Mouse (Mus musculus) heart, adult 2 months (tissue): ENCODE measurements around the gene Smurf1.

ENCODE experiments used
- CTCF ChIP-seq: fragments of 200-600 bp; IDR thresholded peaks from 2 replicates; pipeline ENCODE4 v1.8.1; 2022; ENCODE audit warnings: antibody characterized with exemption, mild to moderate bottlenecking, moderate library complexity
- EP300 ChIP-seq: fragments of 200-500 bp; IDR thresholded peaks from 2 replicates; pipeline ENCODE4 v1.6.1; 2011; ENCODE audit warnings: low read depth, low read length, control low read depth; ENCODE audit not compliant: insufficient read depth
- POLR2A ChIP-seq: fragments of 200-500 bp; IDR thresholded peaks from 2 replicates; pipeline ENCODE4 v1.6.1; 2011; ENCODE audit warnings: mild to moderate bottlenecking, low read depth, low read length, control low read depth; ENCODE audit not compliant: insufficient read depth

DNA sequence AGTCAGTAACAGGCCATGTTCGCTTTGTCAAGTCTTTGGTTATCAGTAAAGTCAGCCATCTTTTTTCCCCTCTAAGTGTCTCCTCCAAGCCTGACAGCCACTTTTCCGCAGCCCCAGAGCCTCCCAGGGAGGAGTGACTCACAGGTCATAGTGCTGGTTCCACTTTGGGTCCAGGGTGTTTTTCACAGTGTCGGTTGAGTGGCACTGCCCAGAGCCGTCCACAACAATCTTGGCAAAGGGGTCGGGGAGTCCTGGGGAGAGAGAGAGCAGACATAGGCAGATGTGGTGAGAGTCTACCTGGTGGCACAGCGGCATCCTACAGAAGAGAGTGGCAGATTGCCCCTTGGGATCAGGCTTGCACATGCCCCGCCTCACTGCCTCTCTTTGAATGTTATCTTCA lies 64.6 kb downstream of the Smurf1 start:
- TF ChIP-seq CTCF (no peak), POLR2A (no peak), EP300 (no peak)
